In genomic region chr11:56224999-56225398, GRCm38 (mm10) we compare ENCODE assay signal across 14 mouse cellular contexts.
DNase-seq lines count a peak whose midpoint lies in the region; ATAC-seq lines count a peak whose summit lies in the region.
"Had no signal": no experiment of that assay in that cellular context is flagged by ENCODE, and none has a peak within 500 bp of the region (broad histone marks: within the 10 kb centered on the region; RNA-seq: fewer than 3 reads in every experiment).

No protein-coding gene starts in this region.

- H3K9me3 ChIP-seq in kidney, embryonic 14.5 days (ENCODE audit: control insufficient read depth, low read length), result no peaks in the 10 kb centered on the region
- H3K9me3 ChIP-seq: embryonic facial prominence, embryonic 10.5 days; liver, embryonic 13.5 days; midbrain, embryonic 13.5 days; neural tube, embryonic 12.5 days had no signal

- no peak overlapping the region for H3K27ac ChIP-seq in kidney, embryonic 14.5 days (ENCODE audit: low read depth, low read length)
- H3K27ac ChIP-seq: embryonic facial prominence, embryonic 10.5 days; liver, embryonic 13.5 days; midbrain, embryonic 13.5 days; neural tube, embryonic 12.5 days had no signal

- no peak overlapping the region for H3K4me2 ChIP-seq in kidney, embryonic 14.5 days (replicated peaks; ENCODE audit: low read depth, low read length)
- H3K4me2 ChIP-seq: liver, embryonic 13.5 days; midbrain, embryonic 13.5 days; neural tube, embryonic 12.5 days had no signal

- peak; percentile 34 to 56 for DNase-seq in cerebellum, postnatal 10 days
- peak; percentile 16 for DNase-seq in kidney, adult 9 months
- DNase-seq in testis, postnatal 10 days (ENCODE audit: low spot score), result peak; percentile 45
- DNase-seq in testis, postnatal 14 days (ENCODE audit: low spot score), result no peak
- peak; percentile 9 to 12 for DNase-seq in kidney, postnatal 4 days
- DNase-seq: cerebellum, adult 9-10 months; gastrocnemius, postnatal 36 days; liver, embryonic 13.5 days had no signal

- no peaks in the 10 kb centered on the region for H3K36me3 ChIP-seq in kidney, embryonic 14.5 days (ENCODE audit: control insufficient read depth, insufficient read depth, low read length)
- H3K36me3 ChIP-seq: embryonic facial prominence, embryonic 10.5 days; liver, embryonic 13.5 days; midbrain, embryonic 13.5 days; neural tube, embryonic 12.5 days had no signal

- 88% methylated on average over 2 of the region's 2 CpGs for WGBS in kidney, embryonic 14.5 days

- no peak overlapping the region for H3K9ac ChIP-seq in kidney, embryonic 14.5 days (ENCODE audit: low read depth, low read length)
- H3K9ac ChIP-seq: liver, embryonic 13.5 days; midbrain, embryonic 13.5 days; neural tube, embryonic 12.5 days had no signal

- no peaks in the 10 kb centered on the region for H3K4me1 ChIP-seq in kidney, embryonic 14.5 days (ENCODE audit: control insufficient read depth, insufficient read depth, low read length)
- H3K4me1 ChIP-seq: embryonic facial prominence, embryonic 10.5 days; liver, embryonic 13.5 days; midbrain, embryonic 13.5 days; neural tube, embryonic 12.5 days had no signal

- no peak for ATAC-seq in cerebellum, adult (ENCODE audit: insufficient number of reproducible peaks, low FRiP score, low TSS enrichment)
- ATAC-seq in kidney, embryonic 14.5 days (ENCODE audit: low FRiP score, low TSS enrichment), result no peak
- no peak for ATAC-seq in granulocyte monocyte progenitor cell, adult 5-6 weeks (replicated peaks; ENCODE audit: poor library complexity, severe bottlenecking)
- ATAC-seq: midbrain, embryonic 13.5 days had no signal

- H3K4me3 ChIP-seq in kidney, embryonic 14.5 days (ENCODE audit: low read length), result no peak overlapping the region
- H3K4me3 ChIP-seq: embryonic facial prominence, embryonic 10.5 days; liver, embryonic 13.5 days; midbrain, embryonic 13.5 days; neural tube, embryonic 12.5 days had no signal

- H3K27me3 ChIP-seq in kidney, embryonic 14.5 days (ENCODE audit: control insufficient read depth, insufficient read depth, low read length), result no peaks in the 10 kb centered on the region
- H3K27me3 ChIP-seq: liver, embryonic 13.5 days; midbrain, embryonic 13.5 days; neural tube, embryonic 12.5 days had no signal
